Mouse (Mus musculus) intestine, embryonic 14.5 days (tissue): ENCODE results near the gene Notch2. TPM values are rescaled to one million over a fixed set of nuclear protein-coding genes. Genes with fewer than 3 reads are reported as not detected.
A peak's percentile ranks its signal among the peaks of the same experiment; 100 is the strongest.
"Not testable (repeated sequence)": the region's sequence is repeated elsewhere in the genome, so short reads cannot be mapped to it uniquely, and the experiment has no call there.

ENCODE experiments used
- ATAC-seq: fragments of 200-750 bp; cut with Nextera tagmentation; replicated peaks from 2 replicates; pipeline ENCODE4 v1.8.0; 2017; ENCODE audit warnings: low read depth, moderate number of reproducible peaks, moderate TSS enrichment, moderate library complexity; ENCODE audit not compliant: low FRiP score, low TSS enrichment
- DNase-seq: peaks from one replicate; pipeline ENCODE4 v3.0.0-alpha.2; 2018; ENCODE audit warnings: low spot score
- H3K27ac ChIP-seq: fragments of 300-500 bp; sonication (generic); 2 replicates; pipeline ENCODE4 v1.5.1; 2014; ENCODE audit warnings: low read depth, mild to moderate bottlenecking, control low read depth
- H3K27me3 ChIP-seq: fragments of 300-500 bp; sonication (generic); replicated peaks from 2 replicates; pipeline ENCODE4 v1.6.1; 2014; ENCODE audit warnings: low read length, control low read depth; ENCODE audit not compliant: control insufficient read depth, insufficient read depth
- H3K36me3 ChIP-seq: fragments of 300-500 bp; sonication (generic); 2 replicates; pipeline ENCODE4 v1.6.1; 2014; ENCODE audit warnings: low read length, control low read depth; ENCODE audit not compliant: control insufficient read depth, insufficient read depth
- H3K4me1 ChIP-seq: fragments of 300-500 bp; sonication (generic); replicated peaks from 2 replicates; pipeline ENCODE4 v1.6.1; 2014; ENCODE audit warnings: low read length, control low read depth, mixed read lengths; ENCODE audit not compliant: control insufficient read depth, insufficient read depth
- H3K4me2 ChIP-seq: fragments of 300-500 bp; sonication (generic); 2 replicates; pipeline ENCODE4 v1.6.1; 2014; ENCODE audit warnings: low read length
- H3K4me3 ChIP-seq: fragments of 300-500 bp; sonication (generic); 2 replicates; pipeline ENCODE4 v1.5.1; 2014; ENCODE audit warnings: low read depth, low read length, control low read depth, mixed read lengths
- H3K9ac ChIP-seq: fragments of 300-500 bp; sonication (generic); 2 replicates; pipeline ENCODE4 v1.6.1; 2014; ENCODE audit warnings: mild to moderate bottlenecking, low read length
- H3K9me3 ChIP-seq: fragments of 300-500 bp; sonication (generic); 2 replicates; pipeline ENCODE4 v1.6.1; 2016; ENCODE audit warnings: low read length, control low read depth; ENCODE audit not compliant: control insufficient read depth
- WGBS: fragments of 180-500 bp; shearing (Covaris S2); extraction: QIAGEN DNeasy Blood & Tissue Kit; methylation state at CpG from one replicate; pipeline ENCODE4 v1.1.7; 2014; 5-methylcytosine and 5-hydroxymethylcytosine counted together
- polyA plus RNA-seq: library from polyadenylated mRNA; unstranded; fragments of >200 nt; fragmentation: Nextera tagmentation; extraction: Ambion mirVana; gene quantifications from 2 replicates; pipeline ENCODE4 v1.2.1, GENCODE M21; 2014

Gene Notch2
- polyA plus RNA-seq, 1 experiment from 2014 or later, result 30.0 TPM

DNA sequence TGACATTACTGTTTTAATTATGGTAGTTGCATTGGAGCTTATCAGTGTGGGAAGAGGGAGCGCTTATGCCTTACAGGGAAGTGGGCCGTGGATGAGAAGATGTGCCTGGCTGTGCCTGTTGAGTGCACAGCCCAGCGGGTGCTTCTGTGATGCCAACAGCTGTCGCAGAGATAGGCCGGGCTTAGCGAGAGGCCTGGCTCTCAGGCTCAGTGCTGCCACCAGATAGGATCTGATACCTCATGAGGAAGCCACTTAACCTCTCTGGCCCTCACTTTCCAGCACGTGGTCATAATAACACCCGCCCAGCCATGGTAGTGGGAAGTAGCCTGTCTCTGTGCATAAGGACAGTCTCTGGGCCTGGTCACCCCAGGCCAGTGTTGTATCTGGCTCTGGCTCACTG, 33.0 kb downstream of the Notch2 start:
- Histone ChIP-seq H3K9ac (no peak overlapping the region), H3K36me3 (0 out of 2 replicates have a peak, but pooled peaks cover 3% of the 10 kb centered on the region), H3K27me3 (no peaks in the 10 kb centered on the region), H3K27ac (0 out of 2 replicates have a peak overlapping the region, but pooled peaks have one; percentile 6), H3K4me1 (peaks cover 55% of the 10 kb centered on the region), H3K9me3 (0 out of 2 replicates have a peak, but pooled peaks cover under 1% of the 10 kb centered on the region), H3K4me2 (no peak overlapping the region), H3K4me3 (no peak overlapping the region)
- ATAC-seq (no peak), DNase-seq (no peak)
- WGBS, result 54% methylated on average over 8 of the region's 8 CpGs

DNA sequence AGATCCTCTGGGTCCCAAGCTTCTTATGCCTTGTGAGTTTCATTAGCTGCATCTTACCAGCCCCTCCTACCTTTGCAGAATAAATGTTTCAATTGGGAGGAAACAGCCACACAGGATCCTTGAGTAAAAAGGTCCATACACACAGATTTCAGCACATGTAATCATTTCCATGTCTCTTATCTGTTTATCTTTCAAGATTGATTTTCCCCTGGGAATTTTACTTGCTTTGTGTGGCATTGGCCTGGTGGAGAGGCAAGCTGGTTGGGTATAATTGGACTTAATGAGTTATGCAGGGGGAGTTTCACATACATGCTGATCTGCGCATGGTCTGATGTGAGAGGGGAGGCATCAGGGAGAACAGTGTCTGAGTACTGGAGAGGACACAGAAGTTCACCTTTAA, 36.3 kb downstream of the Notch2 start:
- DNase-seq (no peak), ATAC-seq (no peak)
- 0 out of 2 replicates have a peak, but pooled peaks cover 3% of the 10 kb centered on the region for H3K36me3 ChIP-seq
- no peak overlapping the region for H3K27ac ChIP-seq
- 89% methylated on average over 1 of the region's 1 CpGs for WGBS
- no peaks in the 10 kb centered on the region for H3K27me3 ChIP-seq
- no peaks in the 10 kb centered on the region for H3K9me3 ChIP-seq
- H3K4me2 ChIP-seq, result no peak overlapping the region
- no peak overlapping the region for H3K4me3 ChIP-seq
- peaks cover 51% of the 10 kb centered on the region for H3K4me1 ChIP-seq
- no peak overlapping the region for H3K9ac ChIP-seq

DNA sequence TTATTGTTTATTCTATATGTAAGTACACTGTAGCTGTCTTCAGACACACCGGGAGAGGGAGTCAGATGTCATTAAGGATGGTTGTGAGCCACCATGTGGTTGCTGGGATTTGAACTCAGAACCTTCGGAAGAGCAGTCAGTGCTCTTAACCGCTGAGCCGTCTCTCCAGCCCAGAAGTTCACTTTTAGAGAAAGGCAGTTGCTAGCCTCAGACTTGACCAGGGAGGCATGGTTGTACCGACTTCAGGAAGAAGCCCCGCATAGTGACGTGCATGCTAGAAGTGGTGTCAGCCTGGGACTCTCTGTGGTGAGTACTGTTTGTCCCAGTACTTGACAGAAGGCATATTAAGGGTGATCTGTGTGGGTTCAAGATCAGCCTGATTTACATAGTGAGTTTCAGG, 36.8 kb downstream of the Notch2 start:
- WGBS, result 86% methylated on average over 7 of the region's 7 CpGs
- H3K27ac ChIP-seq, H3K9ac ChIP-seq, H3K9me3 ChIP-seq, H3K27me3 ChIP-seq, ATAC-seq, H3K4me3 ChIP-seq, H3K36me3 ChIP-seq, DNase-seq, H3K4me2 ChIP-seq: not testable (repeated sequence)
- H3K4me1 ChIP-seq, result peaks cover 53% of the 10 kb centered on the region

GRCm38 (mm10) chr3:98050492-98051406, 37.4 kb downstream of the Notch2 start:
- 74% methylated on average over 14 of the region's 14 CpGs for WGBS
- no peak overlapping the region for H3K27ac ChIP-seq

DNA sequence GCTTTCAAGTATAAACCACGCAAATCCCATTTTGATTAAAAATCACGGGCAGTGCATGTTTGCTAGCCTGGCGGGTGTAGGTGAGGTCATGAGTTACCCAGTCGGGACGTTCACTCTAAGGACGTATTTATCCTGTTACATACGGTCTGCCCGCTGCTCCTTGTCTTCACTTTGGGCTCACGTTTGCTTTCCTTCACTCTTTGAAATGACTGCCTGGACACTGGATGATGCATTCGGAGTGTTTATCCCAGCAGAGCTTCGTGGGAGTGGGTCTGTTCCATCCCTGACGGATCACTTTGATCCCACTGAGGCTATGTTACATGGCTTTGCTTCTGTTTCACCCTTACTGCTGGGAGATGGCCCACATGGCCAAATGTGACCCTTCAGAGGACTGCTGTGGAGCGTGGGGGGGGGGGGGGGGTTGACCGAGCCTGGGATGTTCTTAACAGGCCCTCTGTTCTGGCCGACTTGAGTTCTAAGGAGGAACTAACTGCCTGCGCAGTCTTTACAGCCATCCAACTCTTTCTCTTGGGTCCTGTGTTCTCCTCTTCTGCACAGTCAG, 38.2 kb downstream of the Notch2 start:
- ATAC-seq (no peak), DNase-seq (no peak)
- H3K36me3 ChIP-seq, result 0 out of 2 replicates have a peak, but pooled peaks cover 7% of the 10 kb centered on the region
- WGBS, result 35% methylated on average over 16 of the region's 16 CpGs
- peak overlapping the region; percentile 14; the same call in 1 of the 2 replicates for H3K27ac ChIP-seq
- H3K27me3 ChIP-seq, result no peaks in the 10 kb centered on the region
- no peak overlapping the region for H3K4me3 ChIP-seq
- no peaks in the 10 kb centered on the region for H3K9me3 ChIP-seq
- H3K4me2 ChIP-seq, result no peak overlapping the region
- H3K9ac ChIP-seq, result no peak overlapping the region
- peaks cover 52% of the 10 kb centered on the region for H3K4me1 ChIP-seq

More at GRCm38 (mm10) chr3:98050492-98051406, 37.4 kb downstream of the Notch2 start:
- Histone ChIP-seq H3K4me1 (peaks cover 56% of the 10 kb centered on the region), H3K36me3 (0 out of 2 replicates have a peak, but pooled peaks cover 3% of the 10 kb centered on the region), H3K27me3 (no peaks in the 10 kb centered on the region), H3K4me2 (no peak overlapping the region), H3K9ac (no peak overlapping the region), H3K4me3 (no peak overlapping the region), H3K9me3 (no peaks in the 10 kb centered on the region)
- DNase-seq (no peak), ATAC-seq (no peak)

GRCm38 (mm10) chr3:98052507-98053430, 39.4 kb downstream of the Notch2 start:
- H3K4me1 ChIP-seq, result peaks cover 49% of the 10 kb centered on the region
- no peak for ATAC-seq
- 0 out of 2 replicates have a peak, but pooled peaks cover 7% of the 10 kb centered on the region for H3K36me3 ChIP-seq
- no peak for DNase-seq
- no peak overlapping the region for H3K4me2 ChIP-seq
- H3K9ac ChIP-seq, result no peak overlapping the region
- no peaks in the 10 kb centered on the region for H3K27me3 ChIP-seq
- H3K9me3 ChIP-seq, result no peaks in the 10 kb centered on the region
- peak overlapping the region; percentile 45; the same call in 1 of the 2 replicates for H3K27ac ChIP-seq
- 68% methylated on average over 16 of the region's 16 CpGs for WGBS
- no peak overlapping the region for H3K4me3 ChIP-seq

DNA sequence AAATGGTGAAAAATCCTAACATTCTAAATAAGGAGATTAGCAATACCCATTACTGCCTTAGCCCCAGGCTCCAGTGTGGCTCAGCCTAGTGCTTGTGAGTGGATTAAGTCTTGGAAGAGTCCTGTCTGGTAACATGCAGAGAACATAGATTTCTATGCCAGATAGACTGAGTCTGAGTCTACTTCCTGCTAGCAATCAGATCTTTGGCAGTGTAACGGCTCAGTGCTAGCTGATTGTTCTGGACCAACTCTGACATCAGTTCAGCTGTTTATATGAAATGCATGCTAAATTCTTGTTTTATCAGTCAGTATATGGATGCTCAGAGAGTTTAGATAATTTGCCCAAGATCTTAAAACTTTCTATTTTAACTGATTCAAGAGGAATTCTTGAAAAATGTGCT, 40.5 kb downstream of the Notch2 start:
- Histone ChIP-seq H3K4me2 (no peak overlapping the region), H3K9ac (no peak overlapping the region), H3K27me3 (no peaks in the 10 kb centered on the region), H3K9me3 (no peaks in the 10 kb centered on the region), H3K36me3 (0 out of 2 replicates have a peak, but pooled peaks cover 7% of the 10 kb centered on the region), H3K4me1 (peaks cover 49% of the 10 kb centered on the region), H3K27ac (no peak overlapping the region), H3K4me3 (no peak overlapping the region)
- no peak for ATAC-seq
- DNase-seq, result no peak
- WGBS, result 38% methylated on average over 1 of the region's 1 CpGs
